Mouse (Mus musculus) lung, adult 2 months (tissue): Measurements from ENCODE around the gene Folr2.

ENCODE experiments used
- CTCF ChIP-seq: fragments of 200-500 bp; IDR thresholded peaks from 2 replicates; pipeline ENCODE4 v1.5.1; 2011; ENCODE audit warnings: mild to moderate bottlenecking, low read length, control low read depth; ENCODE audit not compliant: insufficient read depth
- POLR2A ChIP-seq: fragments of 200-500 bp; IDR thresholded peaks from 2 replicates; pipeline ENCODE4 v1.6.1; 2011; ENCODE audit warnings: low read depth, mild to moderate bottlenecking, control low read depth, low read length, borderline replicate concordance; ENCODE audit errors: extremely low read depth

GRCm38 (mm10) chr7:101866491-101867265, 9.7 kb upstream of the Folr2 start:
- TF ChIP-seq POLR2A (no peak), CTCF (no peak)
